Mouse (Mus musculus) naive thymus-derived CD4-positive, alpha-beta T cell, adult 2 months (primary cell): ENCODE measurements around the gene Nxph1.

Experiments
- DNase-seq: peaks from one replicate; pipeline ENCODE4 v3.0.0-alpha.2; 2011; ENCODE audit warnings: low read depth

Nxph1 gene

GRCm38 (mm10) chr6:9133589-9134279 is 185.5 kb downstream of the Nxph1 start:
- no peak for DNase-seq

GRCm38 (mm10) chr6:9147966-9148365 is 199.7 kb downstream of the Nxph1 start:
- DNase-seq = no peak

GRCm38 (mm10) chr6:9149791-9150190 is 201.6 kb downstream of the Nxph1 start:
- no peak for DNase-seq

- no peak for DNase-seq
Measured at GRCm38 (mm10) chr6:9159191-9159590, 211.0 kb downstream of the Nxph1 start.

GRCm38 (mm10) chr6:9182477-9182876 is 234.2 kb downstream of the Nxph1 start:
- no peak for DNase-seq

GRCm38 (mm10) chr6:9210730-9211129 is 262.5 kb downstream of the Nxph1 start:
- no peak for DNase-seq

- DNase-seq = no peak
Measured at GRCm38 (mm10) chr6:9220724-9221453, 272.7 kb downstream of the Nxph1 start.

GRCm38 (mm10) chr6:9234802-9235201 is 286.6 kb downstream of the Nxph1 start:
- no peak for DNase-seq

GRCm38 (mm10) chr6:9267998-9268397 is 319.8 kb downstream of the Nxph1 start:
- DNase-seq = no peak
